Mouse (Mus musculus) cerebral cortex, adult 2 months (tissue): ENCODE measurements around the gene Ganc.

Experiments used
- WGBS: fragments of 180-500 bp; shearing (Covaris S2); methylation state at CpG from one replicate; pipeline ENCODE4 v1.1.7; 2018; 5-methylcytosine and 5-hydroxymethylcytosine counted together

The Ganc gene

DNA sequence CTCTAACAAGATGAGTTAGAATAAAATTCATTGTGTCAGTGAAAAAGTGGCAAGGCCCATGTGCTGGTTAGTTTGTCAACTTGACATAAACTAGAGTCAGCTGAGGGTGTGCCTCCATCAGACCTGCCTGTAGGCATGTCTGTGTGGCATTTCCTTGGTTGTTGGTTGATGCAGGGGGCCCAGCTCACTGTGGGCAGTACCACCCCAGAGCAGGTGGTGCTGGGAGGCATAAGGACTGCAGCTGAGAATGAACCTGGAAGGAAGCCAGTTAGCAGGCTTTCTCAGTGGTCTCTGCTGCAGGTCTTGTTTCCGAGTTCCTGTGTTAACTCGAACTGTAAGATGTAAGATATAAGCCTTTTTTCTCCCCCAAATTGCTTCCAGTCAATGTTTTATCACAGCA lies 51.3 kb downstream of the Ganc start:
- WGBS: 78% methylated on average over 2 of the region's 2 CpGs

DNA sequence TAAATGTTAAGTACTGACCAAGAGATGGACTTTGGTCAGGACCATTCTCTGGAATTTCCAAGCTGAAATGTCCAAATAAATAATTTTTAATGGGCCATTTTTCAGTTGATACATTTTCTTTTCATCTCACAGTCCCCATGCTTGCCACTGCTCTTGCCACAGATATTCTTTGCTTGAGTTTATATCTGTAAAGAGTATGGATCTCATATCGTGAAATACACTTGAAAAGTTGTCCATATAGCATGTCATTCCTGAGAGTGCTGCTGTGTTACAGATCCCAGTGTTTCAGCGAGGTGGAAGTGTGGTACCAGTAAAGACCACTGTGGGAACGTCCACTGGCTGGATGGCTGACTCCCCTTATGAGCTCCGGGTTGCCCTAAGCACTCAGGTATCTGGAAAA lies 52.0 kb downstream of the Ganc start, which contains the start of gene Capn3:
Gene Capn3, plus strand, starts transcription at position 301 of the 400 bp plus-strand sequence.
- WGBS: 86% methylated on average over 4 of the region's 4 CpGs

DNA sequence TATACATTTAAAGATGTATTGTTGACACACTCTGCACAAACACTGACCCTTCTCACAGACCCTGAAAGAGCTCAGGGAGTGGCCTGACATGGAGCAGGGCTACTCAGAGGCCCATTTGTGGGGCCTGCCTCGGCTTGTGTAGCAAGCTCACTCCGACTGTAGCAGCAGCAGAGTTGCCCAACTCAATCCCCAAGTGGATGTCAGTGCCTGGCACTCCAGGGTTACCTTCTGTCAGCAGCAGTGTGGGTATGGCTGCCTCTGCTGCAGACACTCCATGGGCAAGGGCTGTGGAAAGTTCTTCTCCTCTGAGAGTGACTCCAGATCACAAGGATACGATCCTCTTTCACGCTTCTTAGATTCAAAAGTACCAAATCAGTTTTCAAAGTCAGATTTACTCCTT lies 56.5 kb downstream of the Ganc start:
- 86% methylated on average over 4 of the region's 4 CpGs for WGBS

DNA sequence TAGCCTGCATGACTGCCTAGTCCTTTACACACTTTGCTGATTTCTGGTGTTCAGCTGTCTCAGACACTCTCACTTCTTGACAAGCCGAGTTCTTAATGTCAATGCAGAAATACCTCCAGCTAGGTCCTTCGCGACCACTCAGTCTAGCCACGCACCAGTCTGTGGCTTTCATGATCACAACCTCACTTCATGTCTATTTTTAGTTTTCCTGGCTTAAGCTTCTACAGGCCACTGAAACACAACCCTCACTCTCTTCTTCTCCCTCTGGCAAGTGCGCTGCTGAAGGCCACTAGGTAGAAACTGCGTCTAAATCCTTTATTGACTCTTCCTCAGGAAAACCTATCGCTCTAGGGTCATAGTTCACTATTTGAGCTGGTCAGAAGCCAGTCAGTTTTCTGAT lies 59.6 kb downstream of the Ganc start:
- WGBS: 81% methylated on average over 7 of the region's 7 CpGs

DNA sequence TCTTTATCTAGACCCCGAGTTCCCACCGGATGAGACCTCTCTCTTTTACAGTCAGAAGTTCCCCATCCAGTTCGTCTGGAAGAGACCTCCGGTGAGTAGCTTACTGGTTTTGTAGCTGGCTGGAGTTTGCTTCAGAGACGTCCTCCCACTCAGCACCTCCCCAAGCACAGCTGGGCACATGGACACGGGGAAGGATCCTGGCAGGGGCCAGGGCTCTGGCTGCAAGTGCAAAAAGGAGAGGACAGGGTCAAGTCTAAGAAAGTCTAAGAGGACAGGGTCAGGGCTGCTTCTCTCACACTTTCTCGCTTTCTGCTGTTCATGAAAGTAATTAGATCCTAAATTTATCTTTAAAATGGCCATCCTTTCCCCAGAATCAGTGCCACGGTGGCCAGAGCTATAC lies 60.4 kb downstream of the Ganc start:
- 47% methylated on average over 8 of the region's 8 CpGs for WGBS

DNA sequence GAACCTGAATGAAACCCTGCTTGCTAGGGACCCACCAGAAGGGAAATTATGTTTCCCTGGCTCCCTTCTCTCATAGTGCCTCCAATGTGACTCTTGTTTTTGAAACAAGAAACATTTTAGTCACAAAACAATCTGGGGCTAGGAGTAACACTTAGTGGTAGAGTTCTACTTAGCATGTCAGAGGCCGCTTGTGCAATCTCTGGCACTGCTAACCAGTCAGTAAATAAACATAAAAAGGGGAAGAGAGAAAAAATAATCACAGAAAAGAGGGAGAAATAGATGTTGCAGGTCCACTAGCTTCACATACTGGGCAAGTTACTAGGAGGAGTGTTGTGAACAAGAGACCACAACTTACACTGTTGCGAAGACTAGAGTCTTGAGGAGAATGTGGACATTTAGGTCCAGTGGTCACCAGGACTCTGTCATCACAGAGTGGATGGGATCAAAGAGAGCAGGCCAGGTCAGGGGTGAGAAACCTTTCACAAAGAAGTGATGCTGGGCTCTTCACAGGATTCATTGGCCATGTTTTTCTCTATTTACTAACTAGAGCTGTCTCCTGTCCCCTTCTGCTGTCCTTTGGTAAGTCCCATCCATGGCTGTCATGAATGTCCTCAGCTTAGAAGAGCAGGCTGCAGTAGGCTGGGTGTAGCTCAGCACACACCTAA lies 61.2 kb downstream of the Ganc start:
- 80% methylated on average over 2 of the region's 2 CpGs for WGBS

DNA sequence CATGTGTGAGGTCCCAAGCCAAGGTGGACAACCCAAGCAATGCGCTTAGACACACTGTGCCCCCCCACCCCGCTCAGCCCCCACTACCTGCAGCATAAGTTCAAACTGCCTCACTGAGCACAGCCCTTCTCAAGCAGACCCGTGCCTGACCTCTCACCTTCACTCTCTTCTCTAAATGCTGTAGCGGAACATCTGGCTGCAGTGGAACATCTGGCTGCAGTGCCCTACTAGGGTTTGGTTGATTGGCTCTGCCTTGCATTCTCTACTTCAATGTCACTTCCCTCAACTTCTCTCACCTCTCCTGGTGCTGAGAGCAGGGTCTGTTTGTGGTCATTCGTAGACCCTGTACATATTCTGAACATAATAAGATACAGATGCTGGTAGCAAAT lies 61.7 kb downstream of the Ganc start:
- 91% methylated on average over 5 of the region's 5 CpGs for WGBS

DNA sequence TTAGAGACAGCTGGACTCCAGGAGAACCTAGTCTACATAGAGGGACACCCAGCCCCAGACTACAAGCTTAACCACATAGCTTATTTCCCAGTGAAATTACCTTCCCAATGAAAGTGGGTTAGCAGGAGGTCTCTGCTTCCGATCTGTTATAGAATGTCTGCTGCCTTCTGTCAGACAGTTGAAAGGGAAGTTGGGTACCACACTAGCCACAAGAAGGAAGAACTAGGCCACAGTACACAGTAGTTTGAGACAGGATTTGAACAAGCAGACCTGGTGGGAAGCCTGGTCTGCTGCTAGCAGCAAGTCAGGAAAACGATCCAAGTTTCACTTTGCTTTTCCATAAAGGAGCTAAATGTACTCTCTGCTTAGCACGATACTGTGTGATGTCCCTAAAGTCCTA lies 65.5 kb downstream of the Ganc start:
- WGBS: 87% methylated on average over 3 of the region's 3 CpGs

DNA sequence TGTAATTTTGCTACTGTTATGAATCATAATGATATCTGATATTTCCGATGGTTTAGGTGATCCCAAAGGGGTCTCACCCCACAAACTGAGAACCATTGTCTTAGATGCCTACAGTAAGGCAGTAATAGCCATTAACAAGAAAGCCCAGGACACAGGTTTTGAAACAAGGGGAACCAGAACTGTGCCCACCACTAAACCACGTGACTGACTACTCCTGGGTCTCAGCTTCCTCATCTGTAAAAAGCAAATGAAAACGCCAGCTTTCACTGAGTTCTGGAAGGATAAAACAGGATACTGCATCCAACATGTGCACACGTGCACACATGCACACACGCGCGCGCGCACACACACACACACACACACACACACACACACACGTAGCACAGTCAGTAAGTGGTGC lies 66.0 kb downstream of the Ganc start:
- WGBS: 87% methylated on average over 10 of the region's 10 CpGs

DNA sequence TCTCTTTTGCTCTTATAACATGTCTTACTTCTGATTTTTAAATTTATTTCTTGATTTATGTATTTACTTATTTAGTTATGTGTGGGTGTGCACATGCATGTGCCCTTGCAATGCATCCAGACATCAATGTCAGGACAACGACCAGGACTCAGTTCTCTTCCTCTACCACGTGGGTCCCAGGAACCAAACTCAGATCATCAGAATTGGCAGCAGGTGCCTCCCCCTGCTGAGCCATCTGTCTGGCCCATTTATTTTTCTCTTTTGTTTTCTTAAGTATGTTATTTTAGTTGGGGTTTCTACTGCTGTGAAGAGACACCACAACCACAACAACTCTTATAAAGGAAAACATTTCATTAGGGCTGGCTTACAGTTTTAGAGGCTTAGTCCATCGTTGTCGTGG lies 67.2 kb downstream of the Ganc start:
- 55% methylated on average over 4 of the region's 4 CpGs for WGBS

DNA sequence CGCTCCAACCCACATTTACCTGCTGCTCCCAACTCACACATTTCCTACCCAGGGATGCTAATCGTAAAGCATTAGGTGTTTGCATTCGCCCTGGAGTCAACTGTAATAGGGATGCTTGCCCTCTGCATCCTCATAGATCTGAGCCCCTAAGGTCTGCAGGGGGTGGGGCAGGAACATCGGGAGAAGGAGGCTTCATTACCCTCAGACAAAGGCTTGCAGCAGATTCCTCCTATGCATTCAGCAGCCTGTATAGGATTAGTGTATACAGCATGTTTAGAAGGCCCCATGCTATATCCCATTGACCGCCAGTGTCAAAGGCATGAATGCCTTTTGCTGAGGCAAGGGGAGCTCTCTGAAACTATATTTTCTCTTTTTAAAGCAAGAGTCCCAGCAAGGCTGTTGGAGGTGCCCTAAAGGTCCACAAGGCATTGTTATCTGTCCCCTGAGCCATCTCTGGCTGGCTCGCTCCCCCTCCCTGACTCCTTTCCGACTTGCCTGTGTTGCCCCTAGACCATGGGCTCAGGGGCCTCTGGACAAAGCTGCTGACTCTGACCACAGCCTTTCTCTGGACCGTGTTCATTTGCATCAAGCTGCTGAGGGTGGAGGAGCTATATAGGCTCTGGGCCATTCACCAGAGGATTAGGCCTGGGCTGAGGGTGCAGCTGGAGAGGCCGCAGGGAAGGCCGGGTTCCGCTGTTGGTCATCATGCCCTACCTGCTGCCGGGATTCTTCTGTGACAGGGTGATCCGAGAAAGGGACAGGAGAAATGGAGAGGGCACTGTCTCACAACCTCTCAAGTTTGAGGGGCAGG lies 72.8 kb downstream of the Ganc start:
- WGBS: 77% methylated on average over 13 of the region's 13 CpGs

DNA sequence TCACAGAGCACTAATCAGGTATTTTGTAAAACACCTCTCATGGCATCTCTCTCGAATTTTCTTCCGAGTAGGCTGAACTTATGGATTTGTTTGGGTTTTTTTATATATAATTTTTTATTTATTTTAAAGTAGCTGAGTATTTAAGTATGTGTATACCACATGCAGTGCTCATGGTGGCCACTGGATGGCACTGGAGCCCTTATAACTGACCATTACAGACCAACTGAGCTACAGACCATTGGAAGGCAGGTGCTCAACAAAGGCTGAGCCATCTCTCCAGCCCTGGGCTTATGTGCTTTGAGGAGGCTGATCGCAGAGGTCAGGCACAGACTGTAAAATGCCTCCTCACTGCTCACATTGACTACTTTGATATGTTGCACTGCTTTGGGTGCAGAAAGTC lies 74.9 kb downstream of the Ganc start:
- WGBS: 59% methylated on average over 3 of the region's 3 CpGs

DNA sequence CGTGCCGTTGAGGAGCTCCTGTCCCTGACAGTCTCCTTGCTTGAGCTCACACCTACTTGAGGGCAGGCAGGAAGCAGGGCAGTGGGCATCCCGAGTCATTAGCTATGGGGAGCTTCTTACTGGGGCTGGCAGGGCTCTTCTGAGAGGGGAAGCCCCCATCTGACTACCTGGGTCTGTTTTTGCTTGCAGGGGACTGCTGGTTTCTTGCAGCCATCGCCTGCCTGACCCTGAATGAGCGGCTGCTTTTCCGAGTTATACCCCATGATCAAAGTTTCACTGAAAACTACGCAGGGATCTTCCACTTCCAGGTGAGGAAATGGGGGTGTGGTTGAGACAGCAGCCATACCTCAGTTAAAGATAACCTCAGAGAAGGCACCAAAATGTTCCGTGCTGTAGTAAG lies 78.2 kb downstream of the Ganc start:
- WGBS: 87% methylated on average over 8 of the region's 8 CpGs

DNA sequence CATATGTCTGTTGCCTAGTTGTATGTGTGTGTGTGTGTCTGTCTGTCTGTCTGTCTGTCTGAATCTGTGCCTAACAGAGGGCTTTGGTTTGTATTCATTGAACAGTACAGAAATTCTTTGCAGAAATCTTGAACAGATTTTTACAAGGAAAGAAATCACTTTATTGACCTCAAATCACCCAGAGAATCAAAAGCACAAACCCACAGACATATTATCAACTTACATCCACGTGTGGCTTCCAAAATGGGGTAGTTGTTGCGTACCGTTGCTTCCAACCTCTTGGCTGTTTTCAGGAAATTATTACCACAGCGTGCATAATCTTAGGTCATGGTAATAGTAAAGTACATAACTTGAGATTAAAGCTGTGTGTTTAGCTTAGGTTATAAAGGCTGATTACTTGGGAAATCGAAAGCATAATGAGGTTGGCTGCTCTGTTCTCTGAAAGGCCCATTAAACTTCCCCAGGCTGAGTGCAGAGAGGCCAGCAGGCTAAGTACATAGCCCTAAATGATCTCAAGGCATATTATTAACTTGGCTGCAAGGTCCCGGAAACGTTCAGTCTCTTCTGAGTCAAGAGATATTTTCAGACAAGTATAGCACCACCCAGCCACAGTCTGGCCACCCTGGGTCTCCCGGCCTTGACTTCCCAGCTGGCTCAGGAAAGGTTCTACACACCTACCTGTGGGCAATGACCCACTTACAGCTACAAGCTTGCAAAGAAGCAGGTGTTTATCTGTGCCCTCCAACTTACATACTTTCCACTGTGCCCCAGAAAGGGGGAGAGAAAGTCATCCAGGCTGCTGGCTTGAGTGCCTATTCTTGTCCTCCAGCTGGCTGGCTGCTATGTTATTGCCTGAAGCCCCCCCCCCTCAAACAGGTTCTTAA lies 79.1 kb downstream of the Ganc start:
- WGBS: 76% methylated on average over 8 of the region's 8 CpGs

DNA sequence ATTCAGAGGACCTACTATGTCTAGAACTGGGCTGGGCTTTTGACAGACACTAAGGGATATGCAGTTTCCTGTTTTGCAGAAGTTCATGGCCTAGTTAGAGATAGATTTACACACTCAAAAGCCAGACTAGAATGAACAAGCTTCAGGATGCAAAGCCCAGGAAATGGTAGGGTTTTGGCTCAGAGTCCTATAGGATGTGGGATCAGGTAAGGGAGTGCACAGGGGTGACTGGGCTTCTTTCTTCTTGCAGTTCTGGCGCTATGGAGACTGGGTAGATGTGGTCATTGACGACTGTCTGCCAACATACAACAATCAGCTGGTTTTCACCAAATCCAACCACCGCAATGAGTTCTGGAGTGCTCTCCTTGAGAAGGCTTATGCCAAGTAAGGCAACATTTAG lies 80.5 kb downstream of the Ganc start:
- 89% methylated on average over 3 of the region's 3 CpGs for WGBS

DNA sequence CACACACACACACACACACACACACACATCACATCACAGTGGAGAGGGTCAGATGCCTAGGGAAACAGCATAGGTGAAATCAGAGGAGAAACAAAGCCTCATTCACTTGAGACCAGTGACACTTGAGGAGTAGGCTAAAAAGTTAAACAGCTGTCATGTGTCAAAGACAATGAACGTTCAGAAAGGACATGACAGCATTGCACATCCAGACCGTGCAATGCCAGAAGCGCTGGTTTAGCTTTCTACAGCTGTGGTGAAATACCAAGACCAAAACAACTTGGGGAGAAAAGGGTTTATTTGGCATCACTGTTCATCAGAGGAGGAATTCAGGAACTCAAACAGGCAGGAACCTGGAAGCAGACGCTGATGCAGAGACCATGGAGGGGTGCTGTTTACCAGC lies 89.6 kb downstream of the Ganc start:
- WGBS: 59% methylated on average over 4 of the region's 4 CpGs

DNA sequence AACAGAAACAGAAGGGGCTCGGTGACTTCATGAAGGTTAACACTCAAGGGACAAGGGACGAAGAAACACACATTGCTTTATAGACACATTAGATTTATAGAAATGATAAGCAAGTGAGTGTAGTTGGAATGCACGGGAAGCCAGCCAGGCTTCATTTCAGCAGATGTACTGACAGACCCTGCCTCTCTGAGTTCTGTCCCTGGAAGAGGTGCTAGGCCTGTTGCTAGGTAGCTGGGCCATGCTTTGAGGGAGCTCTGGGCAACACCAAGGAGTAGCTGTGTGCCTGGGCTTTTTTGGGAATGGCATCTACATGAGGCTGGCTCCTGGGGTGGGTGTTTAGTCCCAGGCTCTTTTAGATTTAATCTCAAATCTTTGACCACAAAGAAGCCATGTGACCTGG lies 92.8 kb downstream of the Ganc start:
- WGBS: 43% methylated on average over 3 of the region's 3 CpGs

DNA sequence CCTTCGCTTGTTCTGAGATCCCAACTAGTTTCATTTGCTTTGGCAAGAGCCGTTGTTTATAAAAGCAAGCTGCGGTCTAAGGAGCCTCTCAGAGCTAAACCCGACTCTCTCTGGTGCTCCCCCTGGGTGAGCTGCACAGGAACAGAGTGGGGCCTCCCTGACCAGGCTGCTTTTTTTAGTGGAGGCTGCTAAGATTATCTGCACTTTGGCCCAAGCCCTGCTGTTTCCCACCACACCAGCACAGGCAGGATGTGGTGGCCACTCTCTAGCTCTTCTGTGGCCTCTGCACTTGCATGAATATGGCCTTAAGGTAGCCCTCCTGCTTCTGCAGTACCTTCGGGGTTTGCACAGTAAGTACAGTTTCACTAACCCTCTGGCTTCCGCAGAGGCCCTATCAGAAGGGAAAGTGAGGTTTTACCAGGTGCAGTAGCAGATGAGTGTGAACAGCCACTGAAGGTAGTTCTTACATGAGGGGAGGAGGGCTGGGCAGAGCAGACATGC lies 96.3 kb downstream of the Ganc start:
- 58% methylated on average over 6 of the region's 6 CpGs for WGBS

DNA sequence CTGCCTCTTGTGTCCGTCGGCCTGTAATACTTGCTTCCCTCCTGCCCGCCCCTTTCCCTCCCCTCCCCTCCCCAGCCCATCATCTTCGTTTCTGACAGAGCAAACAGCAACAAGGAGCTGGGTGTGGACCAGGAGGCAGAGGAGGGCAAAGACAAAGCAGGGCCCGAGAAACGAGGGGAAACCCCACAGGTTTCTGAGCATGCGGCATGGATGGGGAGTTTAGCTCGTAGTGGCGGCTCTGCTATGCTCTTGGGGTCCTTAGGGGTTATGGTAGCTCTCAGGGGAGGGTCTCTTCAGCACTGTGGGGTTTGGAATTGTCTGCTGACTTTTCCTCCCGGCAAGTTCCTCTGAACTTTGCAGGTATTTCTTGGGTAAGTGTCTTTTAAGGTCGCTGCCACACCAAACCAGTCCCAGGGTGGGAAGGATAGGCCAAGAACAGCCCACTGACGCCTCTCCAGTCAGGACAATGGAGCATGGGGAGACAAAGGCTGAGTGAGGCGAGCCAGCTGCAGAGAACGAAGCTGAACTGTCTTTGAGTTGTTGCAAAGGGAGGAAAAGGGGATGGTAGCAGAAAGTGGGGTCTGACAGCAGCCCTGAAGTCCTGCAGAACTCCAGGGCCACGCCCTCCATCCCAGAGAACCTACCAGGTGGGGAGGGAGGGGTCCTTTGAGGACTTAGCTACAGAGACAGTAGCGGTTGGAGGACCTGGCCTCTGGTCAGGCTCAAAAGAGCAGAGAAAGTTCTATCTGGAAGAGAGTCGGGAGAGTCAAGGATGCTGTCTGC lies 97.6 kb downstream of the Ganc start:
- 57% methylated on average over 17 of the region's 17 CpGs for WGBS

DNA sequence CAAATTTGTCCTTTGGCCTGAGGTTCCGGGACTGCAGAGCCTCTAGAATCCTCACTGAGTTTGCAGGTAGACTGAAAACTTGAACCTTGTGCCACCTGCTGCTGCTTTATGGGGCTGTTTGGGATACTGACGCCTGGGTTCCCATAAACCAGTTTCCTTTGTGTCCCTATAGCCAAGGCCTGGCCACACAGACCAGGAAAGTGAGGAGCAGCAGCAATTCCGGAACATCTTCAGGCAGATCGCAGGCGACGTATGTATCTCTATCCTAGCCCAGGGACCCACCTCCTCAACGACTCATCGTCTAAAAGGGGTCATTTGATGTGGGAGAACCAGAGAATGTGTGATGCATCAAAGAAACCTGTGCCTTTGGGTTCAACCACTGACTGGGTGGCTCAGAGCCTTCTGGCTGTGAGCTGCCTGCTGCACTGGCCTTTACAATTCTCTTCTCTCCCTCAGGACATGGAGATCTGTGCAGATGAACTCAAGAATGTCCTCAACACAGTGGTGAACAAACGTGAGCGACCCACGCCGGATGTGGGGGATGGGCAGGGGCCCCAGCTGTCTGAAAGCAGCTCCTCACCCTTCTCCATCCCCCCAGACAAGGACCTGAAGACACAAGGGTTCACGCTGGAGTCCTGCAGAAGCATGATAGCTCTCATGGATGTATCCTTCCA lies 98.4 kb downstream of the Ganc start:
- 78% methylated on average over 13 of the region's 13 CpGs for WGBS

DNA sequence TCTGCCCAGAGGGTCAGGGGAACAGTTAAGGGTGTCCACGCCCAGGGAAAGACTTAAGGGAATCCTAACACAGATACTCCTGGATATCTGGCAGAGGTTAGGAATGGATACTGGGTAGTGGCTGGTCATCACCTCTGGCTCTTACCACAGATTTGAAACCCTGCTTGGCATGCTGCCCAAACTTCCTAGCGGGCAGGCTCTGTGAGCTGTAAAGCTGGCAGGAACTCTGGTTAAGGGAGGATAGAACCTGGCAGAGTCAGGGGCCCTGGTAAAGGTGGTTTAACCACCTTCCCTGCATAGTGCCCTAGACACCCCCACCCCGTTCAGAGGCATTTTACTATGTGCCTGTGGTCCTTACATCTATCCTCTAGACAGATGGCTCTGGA lies 98.9 kb downstream of the Ganc start:
- WGBS: 66% methylated on average over 3 of the region's 3 CpGs
